Mouse (Mus musculus): ENCODE data around the gene Casz1. TPM values are rescaled to one million over a fixed set of nuclear protein-coding genes. Genes with fewer than 3 reads are reported as not detected.

Casz1 gene
- polyA plus RNA-seq, 1 experiment from 2014 or later = 7.3 TPM

DNA sequence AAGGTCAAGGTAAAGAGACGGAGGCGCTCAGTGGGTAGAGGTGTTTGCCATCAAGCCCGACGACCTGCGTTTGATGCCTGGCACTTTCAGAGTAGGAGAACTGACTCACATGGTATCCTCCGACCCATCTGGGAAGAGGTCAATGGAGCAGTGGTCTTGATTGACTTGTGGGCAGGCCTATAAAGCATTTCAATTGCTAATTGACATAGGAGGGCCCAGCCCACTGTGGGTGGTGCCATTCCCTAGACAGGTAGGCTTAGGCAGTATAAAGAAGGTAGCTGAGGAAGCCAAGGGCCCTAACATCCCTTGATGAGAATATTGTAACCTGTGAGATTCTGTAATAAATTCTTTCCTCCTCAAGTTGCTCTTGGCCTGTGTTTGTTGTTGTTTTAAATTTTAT, 196.5 kb downstream of the Casz1 start:
- 90% methylated on average over 6 of the region's 6 CpGs for WGBS
- Histone ChIP-seq H3K9me3 (ENCODE audit: control insufficient read depth, low read length) (no peaks in the 10 kb centered on the region), H3K4me1 (replicated peaks; ENCODE audit: control insufficient read depth, insufficient read depth, low read length) (no peaks in the 10 kb centered on the region), H3K9ac (ENCODE audit: low read length) (no peak overlapping the region), H3K4me2 (ENCODE audit: low read depth, low read length) (no peak overlapping the region), H3K36me3 (ENCODE audit: control insufficient read depth, insufficient read depth, low read length) (no peaks in the 10 kb centered on the region), H3K4me3 (ENCODE audit: low read length) (no peak overlapping the region), H3K27me3 (ENCODE audit: control insufficient read depth, insufficient read depth, low read depth, low read length) (no peaks in the 10 kb centered on the region), H3K27ac (ENCODE audit: low read length) (no peak overlapping the region)
- ATAC-seq (ENCODE audit: low read depth) = no peak

DNA sequence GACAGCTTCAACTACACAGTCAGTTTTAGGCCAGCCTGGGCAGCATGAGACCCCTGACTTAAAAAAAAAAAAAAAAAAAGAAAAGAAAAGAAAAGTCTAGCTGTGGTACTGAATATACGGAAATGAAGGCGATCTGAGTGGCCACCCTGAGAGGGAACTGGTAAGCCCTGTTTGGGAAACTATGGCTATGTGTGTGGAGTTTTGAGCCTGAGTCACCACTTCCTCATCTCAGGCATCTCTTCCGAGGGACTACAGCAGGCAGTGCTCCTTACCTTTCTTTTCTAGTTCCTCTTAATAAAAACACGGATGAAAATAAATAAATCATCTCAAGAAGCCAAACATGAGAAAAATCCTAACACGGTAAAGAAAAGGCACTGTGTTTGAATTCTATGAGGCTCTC, 197.3 kb downstream of the Casz1 start:
- H3K9me3 ChIP-seq (ENCODE audit: control insufficient read depth, low read length) = no peaks in the 10 kb centered on the region
- H3K27me3 ChIP-seq (ENCODE audit: control insufficient read depth, insufficient read depth, low read depth, low read length) = no peaks in the 10 kb centered on the region
- WGBS = 64% methylated on average over 5 of the region's 5 CpGs
- no peak overlapping the region for H3K4me2 ChIP-seq (ENCODE audit: low read depth, low read length)
- H3K27ac ChIP-seq (ENCODE audit: low read length) = no peak overlapping the region
- H3K9ac ChIP-seq (ENCODE audit: low read length) = no peak overlapping the region
- H3K36me3 ChIP-seq (ENCODE audit: control insufficient read depth, insufficient read depth, low read length) = no peaks in the 10 kb centered on the region
- H3K4me1 ChIP-seq (replicated peaks; ENCODE audit: control insufficient read depth, insufficient read depth, low read length) = no peaks in the 10 kb centered on the region
- H3K4me3 ChIP-seq (ENCODE audit: low read length) = no peak overlapping the region
- ATAC-seq (ENCODE audit: low read depth) = no peak

DNA sequence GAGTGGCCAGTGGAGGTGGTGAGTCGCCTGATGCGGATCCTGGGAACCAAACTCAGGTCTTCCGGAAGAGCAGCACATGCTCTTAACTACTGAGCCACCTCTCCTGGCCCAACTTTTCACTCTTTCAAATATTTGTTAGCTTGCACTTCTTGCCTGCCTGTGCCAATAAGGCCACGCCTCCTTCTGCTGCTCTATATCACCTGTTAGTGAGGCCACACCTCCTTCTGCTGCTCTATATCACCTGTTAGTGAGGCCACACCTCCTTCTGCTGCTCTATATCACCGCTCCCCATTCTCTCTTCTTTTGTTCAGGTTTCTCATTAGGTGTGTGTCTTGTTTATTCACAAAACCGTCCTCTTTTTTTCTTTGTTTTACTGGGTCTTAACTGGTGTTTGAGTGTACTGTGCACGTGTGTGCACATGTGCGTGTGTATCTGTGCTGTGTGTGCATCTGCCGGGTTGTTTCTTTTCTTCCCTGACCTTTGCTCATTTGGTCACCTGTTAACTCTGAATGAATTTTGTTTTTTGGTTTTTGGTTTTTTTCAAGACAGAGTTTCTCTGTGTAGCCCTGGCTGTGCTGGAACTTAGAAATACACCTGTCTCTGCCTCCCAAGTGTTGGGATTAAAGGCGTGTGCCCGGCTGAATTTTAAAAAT, 198.3 kb downstream of the Casz1 start:
- Histone ChIP-seq H3K4me1 (replicated peaks; ENCODE audit: control insufficient read depth, insufficient read depth, low read length) (no peaks in the 10 kb centered on the region), H3K4me2 (ENCODE audit: low read depth, low read length) (no peak overlapping the region), H3K36me3 (ENCODE audit: control insufficient read depth, insufficient read depth, low read length) (no peaks in the 10 kb centered on the region), H3K9me3 (ENCODE audit: control insufficient read depth, low read length) (no peaks in the 10 kb centered on the region), H3K9ac (ENCODE audit: low read length) (no peak overlapping the region), H3K4me3 (ENCODE audit: low read length) (no peak overlapping the region), H3K27ac (ENCODE audit: low read length) (no peak overlapping the region), H3K27me3 (ENCODE audit: control insufficient read depth, insufficient read depth, low read depth, low read length) (no peaks in the 10 kb centered on the region)
- 84% methylated on average over 11 of the region's 11 CpGs for WGBS
- ATAC-seq (ENCODE audit: low read depth) = no peak

Other genes starting within 250 kb of the Casz1 start
- 83.6 and 90.8 TPM in 2 replicates for gene Exosc10, start 246.0 kb upstream of the Casz1 start, polyA plus RNA-seq (2015; fragmentation: Nextera tagmentation; extraction: Ambion mirVana)
- 114 and 126 TPM in 2 replicates for gene Srm, start 212.9 kb upstream of the Casz1 start, polyA plus RNA-seq (2015; fragmentation: Nextera tagmentation; extraction: Ambion mirVana)
- gene Masp2, start 201.9 kb upstream of the Casz1 start, polyA plus RNA-seq (2015; fragmentation: Nextera tagmentation; extraction: Ambion mirVana) = 0.44 and 0.93 TPM in 2 replicates
- 320 and 367 TPM in 2 replicates for gene Tardbp, start 177.4 kb upstream of the Casz1 start, polyA plus RNA-seq (2015; fragmentation: Nextera tagmentation; extraction: Ambion mirVana)
- not detected in 2 replicates for gene Gm572, start 161.1 kb upstream of the Casz1 start, polyA plus RNA-seq (2015; fragmentation: Nextera tagmentation; extraction: Ambion mirVana)

Measured in lung, embryonic 16.5 days (tissue).